Mouse (Mus musculus) MN1 (cell line): ENCODE measurements at regions not wholly inside any gene's neighbourhood (a gene's known extent, or its start where the extent isn't known, plus 50 kb on each side); places are given as distances from the start of the nearest gene placed in this dataset.

Experiments used
- DNase-seq: peaks from one replicate; pipeline ENCODE4 v3.0.0-alpha.2; 2016; ENCODE audit warnings: low spot score

DNA sequence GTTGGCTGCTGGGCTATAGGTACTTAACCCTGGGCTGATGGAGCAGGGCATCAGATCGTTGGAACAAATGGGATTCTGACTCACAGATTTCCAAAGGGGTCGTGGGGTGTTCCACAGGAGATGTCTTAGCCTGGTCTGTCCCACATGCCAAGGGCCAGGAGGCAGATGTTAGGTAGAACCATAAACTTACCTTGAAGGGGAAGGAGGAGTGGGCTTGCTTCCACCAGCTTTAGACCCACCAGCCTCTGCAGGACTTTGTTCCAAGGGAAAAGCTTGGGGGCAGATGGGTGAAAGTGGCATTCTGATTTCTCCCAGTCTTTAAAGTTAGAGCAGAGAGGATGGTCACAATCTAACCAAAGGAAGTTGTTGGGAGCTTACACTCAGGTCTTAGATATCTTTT, 165.7 kb upstream of the Agap1 start:
- no peak for DNase-seq

- DNase-seq = no peak
Measured at GRCm38 (mm10) chr1:89296691-89297090, 157.9 kb upstream of the Agap1 start.

DNA sequence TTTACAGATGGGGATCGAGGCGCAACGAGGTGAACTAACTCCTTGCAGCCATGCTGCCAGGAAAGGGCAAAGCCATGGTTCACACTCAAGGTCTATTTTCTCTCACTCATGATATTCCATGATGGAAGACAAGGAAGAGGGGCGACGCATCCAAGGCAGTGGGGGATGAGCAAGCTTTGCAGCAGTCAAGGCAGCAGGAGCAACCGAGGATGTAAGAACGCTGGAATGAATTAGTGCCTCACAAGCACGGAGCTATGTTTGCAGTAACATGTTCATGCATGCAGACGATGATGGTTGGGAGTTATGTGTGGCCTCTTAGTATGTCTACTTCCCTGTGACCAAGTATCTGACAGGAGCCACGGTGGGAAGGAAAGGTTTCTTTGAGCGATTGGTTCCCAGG, 156.8 kb upstream of the Agap1 start:
- DNase-seq = no peak

GRCm38 (mm10) chr1:89301151-89301550, 153.5 kb upstream of the Agap1 start:
- DNase-seq = no peak

- DNase-seq = no peak
Measured at GRCm38 (mm10) chr1:89302368-89302951, 152.1 kb upstream of the Agap1 start.

- no peak for DNase-seq
Measured at GRCm38 (mm10) chr1:89305171-89305570, 149.4 kb upstream of the Agap1 start.

GRCm38 (mm10) chr1:89308788-89309187, 145.8 kb upstream of the Agap1 start:
- DNase-seq = no peak

- no peak for DNase-seq
Measured at GRCm38 (mm10) chr1:89313064-89313463, 141.5 kb upstream of the Agap1 start.

- no peak for DNase-seq
Measured at GRCm38 (mm10) chr1:89317897-89318296, 136.7 kb upstream of the Agap1 start.

GRCm38 (mm10) chr1:89318663-89319062, 135.9 kb upstream of the Agap1 start:
- no peak for DNase-seq

- DNase-seq = no peak
Measured at GRCm38 (mm10) chr1:89322621-89323020, 132.0 kb upstream of the Agap1 start.

DNA sequence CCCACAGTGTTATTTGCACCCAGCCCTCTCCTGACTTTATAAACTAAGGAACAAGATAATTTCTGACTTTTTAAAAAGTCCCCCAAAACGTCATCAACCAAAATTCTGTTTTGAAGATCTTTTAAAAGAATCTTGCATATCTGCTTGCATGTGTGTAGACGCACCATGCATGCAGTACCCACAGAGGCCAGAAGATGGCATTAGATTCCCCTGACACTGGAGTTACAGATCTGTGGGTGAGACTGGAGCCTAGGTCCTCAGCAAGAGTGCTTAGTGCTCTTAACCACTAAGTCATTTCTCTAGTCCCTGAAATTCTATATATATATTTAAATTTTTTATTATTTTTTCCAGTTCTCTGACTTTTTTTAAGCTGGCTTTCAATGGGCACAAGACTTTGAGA, 131.5 kb upstream of the Agap1 start:
- DNase-seq = no peak

DNA sequence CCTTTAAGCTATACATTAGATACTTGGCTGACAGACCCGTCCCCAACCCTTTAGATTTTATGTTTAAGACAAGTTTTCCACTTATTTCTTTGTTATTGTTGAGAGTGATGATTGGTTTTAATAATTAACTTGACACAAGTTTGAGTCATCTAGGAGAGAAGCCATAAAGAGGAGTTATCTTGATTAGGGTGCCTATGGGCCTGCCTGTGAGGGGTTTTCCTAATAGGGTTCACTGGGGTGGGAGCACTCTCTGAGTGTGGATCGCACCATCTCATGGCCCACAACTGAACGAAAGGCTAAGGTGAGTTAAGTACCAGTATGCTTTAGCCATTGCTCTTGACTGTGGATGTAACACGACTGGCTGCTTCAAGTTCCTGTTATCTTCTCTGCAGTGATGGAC, 123.3 kb upstream of the Agap1 start:
- no peak for DNase-seq

DNA sequence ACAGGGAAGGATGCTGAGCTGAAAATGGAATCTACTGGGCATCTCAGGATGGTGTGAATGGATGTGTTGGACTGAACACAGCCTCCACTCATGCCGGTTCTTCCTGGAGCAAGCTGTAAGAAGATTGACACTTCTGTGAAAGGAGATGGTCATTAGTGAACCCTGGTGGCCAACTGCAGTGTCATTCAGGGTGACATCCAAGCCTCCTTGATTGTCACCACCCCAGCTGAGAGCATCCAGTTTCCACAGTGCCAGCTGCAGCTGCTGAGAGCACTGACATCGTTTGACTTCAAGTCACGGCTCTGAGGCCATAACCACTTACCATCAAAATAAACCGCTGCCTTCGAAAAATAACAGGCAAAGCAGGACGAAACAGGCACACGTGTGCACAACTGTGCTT, 121.9 kb upstream of the Agap1 start:
- DNase-seq = no peak

- no peak for DNase-seq
Measured at GRCm38 (mm10) chr1:89337861-89338260, 116.7 kb upstream of the Agap1 start.

- DNase-seq = no peak
Measured at GRCm38 (mm10) chr1:89342794-89343193, 111.8 kb upstream of the Agap1 start.

DNA sequence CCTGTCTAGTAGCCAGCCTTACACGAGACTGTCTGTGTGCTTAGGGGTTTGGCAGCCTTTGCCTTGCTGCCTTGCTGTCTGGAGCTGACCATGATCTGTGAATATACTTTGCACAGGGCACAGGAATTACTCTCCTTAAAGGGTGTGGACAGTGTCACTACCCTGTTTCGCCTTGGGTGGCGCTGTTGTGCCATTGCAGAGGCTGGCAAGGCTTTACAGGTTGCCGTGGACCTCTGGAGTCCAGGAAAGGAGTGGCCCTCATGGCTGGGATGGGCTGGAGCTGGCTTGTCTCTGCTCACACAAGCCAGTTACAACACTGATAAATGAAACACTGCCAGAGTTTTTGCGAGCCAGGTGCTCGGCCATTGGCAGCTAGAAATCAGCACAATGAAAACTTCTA, 110.1 kb upstream of the Agap1 start:
- no peak for DNase-seq

- no peak for DNase-seq
Measured at GRCm38 (mm10) chr1:89347341-89347740, 107.3 kb upstream of the Agap1 start.

DNA sequence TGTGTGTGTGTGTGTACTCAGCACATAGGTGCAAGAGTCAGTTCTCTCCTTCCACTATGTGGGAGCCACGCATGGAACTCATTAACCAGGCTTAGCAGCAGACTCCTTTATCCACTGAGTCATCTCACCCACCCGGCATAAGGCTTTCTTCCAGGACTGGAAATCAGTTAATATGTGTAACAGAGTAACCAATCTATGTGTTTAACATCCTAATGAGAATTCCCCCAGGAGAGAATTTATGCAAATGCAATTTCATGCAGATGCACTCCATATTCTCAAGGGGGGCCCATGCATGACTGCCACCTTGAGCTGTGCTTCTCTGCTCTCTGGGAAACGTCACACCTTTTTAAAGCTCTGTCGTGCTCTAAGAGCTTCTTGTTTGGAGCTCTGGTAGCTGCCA, 101.7 kb upstream of the Agap1 start:
- DNase-seq = no peak

DNA sequence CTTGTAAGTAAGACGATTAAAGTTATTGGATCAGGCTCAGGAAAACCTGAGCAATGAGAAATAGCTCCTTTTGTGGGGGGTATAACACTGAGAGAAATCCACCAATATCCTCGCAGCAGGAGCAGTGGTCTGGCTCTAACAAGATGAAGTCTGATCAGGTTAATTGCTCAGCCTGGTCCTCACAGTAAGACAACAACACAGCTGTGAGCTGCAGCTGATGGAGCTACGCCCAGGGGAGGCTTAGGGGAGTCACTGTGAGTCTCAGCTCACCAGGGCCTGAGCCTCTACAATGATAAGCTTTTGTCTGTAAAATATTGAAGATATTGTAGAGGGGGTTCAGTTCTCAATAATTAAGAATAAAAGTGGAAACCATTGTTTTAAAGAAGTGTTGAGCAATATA, 95.3 kb upstream of the Agap1 start:
- DNase-seq = no peak

DNA sequence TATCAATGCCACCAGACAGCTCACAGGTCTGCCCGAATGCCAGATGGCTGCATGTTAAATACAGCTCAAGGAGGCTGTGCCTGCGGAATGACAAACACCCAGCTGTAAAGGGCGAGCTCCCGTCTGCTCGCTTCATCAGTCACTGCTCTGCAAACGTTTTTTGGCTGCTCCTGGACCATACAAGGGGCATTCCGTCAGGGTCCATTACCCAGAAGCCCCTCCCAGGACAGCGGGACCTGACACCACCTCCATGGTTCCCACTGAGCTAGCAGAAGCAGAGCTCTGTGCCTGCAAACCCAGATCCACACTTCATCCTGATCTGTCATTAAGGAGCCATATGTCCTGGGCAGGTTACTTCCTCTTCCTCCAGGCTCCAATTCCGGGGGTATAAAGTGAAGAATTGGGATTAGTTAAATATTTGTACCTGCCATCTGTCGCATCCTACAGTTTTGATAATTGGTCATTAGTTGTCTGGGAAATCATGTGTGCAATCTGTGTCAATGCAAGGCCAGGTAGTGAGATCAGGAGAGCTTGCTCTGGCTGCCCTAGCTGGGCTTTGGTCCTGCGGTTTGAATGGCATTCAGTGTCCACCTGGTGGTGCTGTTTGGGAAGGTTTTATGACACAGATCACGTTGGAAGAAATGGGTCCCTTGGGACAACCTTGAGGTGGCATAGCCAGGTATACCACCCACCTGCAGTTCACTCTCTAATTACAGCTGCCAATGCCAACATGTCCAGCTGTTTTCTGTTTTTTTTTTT, 89.9 kb upstream of the Agap1 start:
- no peak for DNase-seq

- no peak for DNase-seq
Measured at GRCm38 (mm10) chr1:89366891-89367290, 87.7 kb upstream of the Agap1 start.

- DNase-seq = no peak
Measured at GRCm38 (mm10) chr1:89373806-89374205, 80.8 kb upstream of the Agap1 start.

GRCm38 (mm10) chr1:89374271-89374670, 80.3 kb upstream of the Agap1 start:
- DNase-seq = no peak
